Mouse (Mus musculus) liver, embryonic 18 days (tissue): Measurements from ENCODE around the gene Zfp879. TPM values are rescaled to one million over a fixed set of nuclear protein-coding genes. Genes with fewer than 3 reads are reported as not detected.

Experiments
- polyA plus RNA-seq: library from polyadenylated mRNA; depleted of rRNA; stranded (reverse); fragments of >200 nt; gene quantifications from 2 replicates; pipeline ENCODE4 v1.2.3, GENCODE M21; 2012; rRNA removed

Gene Zfp879
- 0.08 and 0.11 TPM in 2 replicates for polyA plus RNA-seq

GRCm38 (mm10) chr11:50841023-50841735 lies at the start of gene Zfp879:
TSS of gene Zfp879 (minus strand) at chr11:50841552.

GRCm38 (mm10) chr11:50887390-50888128 lies 46.2 kb upstream of the Zfp879 start, which contains the start of gene Zfp454:
TSS of gene Zfp454 (minus strand) at chr11:50887651.

GRCm38 (mm10) chr11:50850177-50850735 lies 8.9 kb upstream of the Zfp879 start, which contains the start of gene Grm6:
TSS of gene Grm6 (plus strand) at chr11:50850685.

GRCm38 (mm10) chr11:50827010-50827953 lies 14.1 kb downstream of the Zfp879 start, which contains the start of gene Zfp354c:
TSS of gene Zfp354c (minus strand) at chr11:50827724.

Other genes with a start within 250 kb of the Zfp879 start
- gene Adamts2, start 239.5 kb downstream of the Zfp879 start, polyA plus RNA-seq = 2.0 and 2.3 TPM in 2 replicates
- 0.32 and 0.48 TPM in 2 replicates for gene Zfp354c, start 13.8 kb downstream of the Zfp879 start, polyA plus RNA-seq
- gene Grm6, start 9.1 kb upstream of the Zfp879 start, polyA plus RNA-seq = 0.06 and 0.08 TPM in 2 replicates
- 0.20 and 0.23 TPM in 2 replicates for gene Zfp454, start 46.1 kb upstream of the Zfp879 start, polyA plus RNA-seq
- gene Zfp2, start 74.6 kb upstream of the Zfp879 start, polyA plus RNA-seq = 0.66 and 0.73 TPM in 2 replicates
- gene Zfp354b, start 90.1 kb upstream of the Zfp879 start, polyA plus RNA-seq = 0.17 and 0.24 TPM in 2 replicates
- gene 4933414I15Rik, start 102.2 kb upstream of the Zfp879 start, polyA plus RNA-seq = not detected in 2 replicates
- 0.02 and 0.04 TPM in 2 replicates for gene Prop1, start 112.2 kb upstream of the Zfp879 start, polyA plus RNA-seq
- gene Olfr1378, start 125.0 kb upstream of the Zfp879 start, polyA plus RNA-seq = not detected in 2 replicates
- not detected in 2 replicates for gene Olfr1377, start 140.4 kb upstream of the Zfp879 start, polyA plus RNA-seq
- not detected in 2 replicates for gene Olfr51, start 162.0 kb upstream of the Zfp879 start, polyA plus RNA-seq
- gene Olfr54, start 172.7 kb upstream of the Zfp879 start, polyA plus RNA-seq = not detected in 2 replicates
- gene Olfr1375, start 206.6 kb upstream of the Zfp879 start, polyA plus RNA-seq = not detected in 2 replicates
- gene Zfp354a, start 217.7 kb upstream of the Zfp879 start, polyA plus RNA-seq = 1.8 and 2.6 TPM in 2 replicates